Mouse (Mus musculus): Measurements from ENCODE around the gene Spata6.

Spata6 gene

GRCm38 (mm10) chr4:111866701-111867100, 146.9 kb downstream of the Spata6 start:
- no peak for DNase-seq

- no peak for DNase-seq
These were observed 148.1 kb downstream of the Spata6 start for GRCm38 (mm10) chr4:111867743-111868401.
